Mouse (Mus musculus): ENCODE measurements around the gene Reep6.

DNA sequence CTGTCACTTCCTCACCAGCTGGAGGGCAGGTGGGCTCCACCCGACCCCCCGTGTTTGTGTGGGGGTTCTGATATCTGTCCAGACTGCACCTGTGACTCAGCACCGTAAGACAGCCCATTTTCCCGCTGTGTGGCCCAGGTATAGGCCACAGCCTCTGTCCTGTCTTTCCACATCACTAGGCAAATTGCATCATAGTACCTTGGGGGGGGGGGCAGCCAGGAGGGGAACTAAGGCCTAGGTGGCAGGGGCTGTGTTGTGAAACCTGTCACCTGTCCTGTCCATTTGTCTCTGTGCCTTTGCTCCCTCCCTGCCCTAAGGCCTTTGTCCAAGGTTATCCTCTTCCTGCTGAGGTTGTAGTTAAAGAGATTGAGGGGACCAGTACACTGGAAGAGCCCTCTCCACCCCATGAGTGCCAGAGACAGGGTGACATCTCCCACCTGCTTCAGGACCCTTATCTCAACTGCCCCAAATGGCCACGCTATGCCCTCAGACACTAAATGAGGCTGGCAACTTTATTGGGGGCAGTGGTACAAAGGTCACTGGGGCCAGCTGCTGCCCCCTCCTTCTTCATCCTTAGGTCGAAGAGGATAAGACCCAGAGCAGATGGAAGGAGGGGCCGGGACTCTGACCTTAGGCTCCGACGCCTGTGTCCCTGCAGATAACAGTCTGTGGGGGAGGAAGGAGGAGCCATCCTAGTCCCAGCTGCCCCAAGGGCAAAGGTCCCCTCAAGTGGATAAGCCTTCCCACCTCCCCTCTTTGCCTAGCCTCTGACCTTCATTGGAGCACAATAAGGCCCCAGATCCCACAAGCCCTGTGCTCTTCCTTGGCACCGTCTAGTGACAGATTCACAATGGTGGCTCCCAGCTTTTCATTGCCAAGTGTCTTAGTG is 2.1 kb downstream of the Reep6 start:
- TF ChIP-seq CTCF (IDR thresholded peaks at IDR 0.05; ENCODE audit: borderline replicate concordance, insufficient read depth, low read length) (no peak), POLR2A (IDR thresholded peaks at IDR 0.05; ENCODE audit: low read depth, low read length) (no peak)

Measured in embryonic fibroblast, embryonic 13.5 days (primary cell).